13 mouse cellular contexts compared by ENCODE assay signal in the genomic region with DNA sequence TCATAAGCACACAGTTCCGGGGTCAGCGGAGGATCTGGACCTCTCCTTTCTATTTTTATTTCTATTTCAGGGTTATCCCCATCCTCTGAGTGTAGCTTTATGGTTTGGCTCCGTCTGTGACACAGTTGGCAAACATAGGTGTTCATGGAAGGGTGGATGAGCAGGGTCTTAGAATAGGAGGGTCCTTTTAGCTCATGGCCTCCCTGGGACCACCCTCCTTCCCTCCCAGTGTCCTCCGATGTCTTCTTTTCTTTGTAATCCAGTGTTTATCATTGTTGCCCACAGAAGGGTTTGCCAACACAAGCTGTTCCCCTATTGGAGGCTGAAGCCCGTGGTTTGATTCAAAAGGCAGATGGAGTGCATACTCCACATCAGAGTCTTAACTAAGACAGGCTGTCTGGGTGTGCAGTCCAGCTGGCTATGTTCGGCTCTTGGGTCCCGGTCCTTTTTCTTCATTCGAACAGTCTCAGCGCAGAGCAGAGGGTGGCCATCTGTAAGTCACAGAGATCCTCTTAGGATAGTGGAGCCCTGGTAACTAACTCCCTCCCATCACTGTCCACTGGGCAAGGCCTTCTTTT.
A peak's percentile ranks its signal among the peaks of the same experiment; 100 is the strongest.
DNase-seq lines count a peak whose midpoint lies in the region; ATAC-seq and TF ChIP-seq lines count a peak whose summit lies in the region.
"Had no signal": no experiment of that assay in that cellular context is flagged by ENCODE, and none has a peak within 500 bp of the region (broad histone marks: within the 10 kb centered on the region; RNA-seq: fewer than 3 reads in every experiment).

No protein-coding gene starts in this region.

- no peak overlapping the region for H3K4me3 ChIP-seq in midbrain, postnatal 0 days (ENCODE audit: low read depth, low read length)
- no peak overlapping the region for H3K4me3 ChIP-seq in midbrain, embryonic 10.5 days
- H3K4me3 ChIP-seq in neural tube, embryonic 14.5 days (ENCODE audit: low read depth, low read length): no peak overlapping the region
- H3K4me3 ChIP-seq: erythroblast, embryonic 14.5 days; limb, embryonic 15.5 days had no signal

- no peak overlapping the region for H3K4me2 ChIP-seq in midbrain, postnatal 0 days (ENCODE audit: low read depth, low read length, poor library complexity, severe bottlenecking)
- no peak overlapping the region for H3K4me2 ChIP-seq in neural tube, embryonic 14.5 days (ENCODE audit: low read depth, low read length)
- H3K4me2 ChIP-seq: limb, embryonic 15.5 days had no signal

- H3K9me3 ChIP-seq in midbrain, postnatal 0 days (ENCODE audit: low read length): no peaks in the 10 kb centered on the region
- H3K9me3 ChIP-seq in midbrain, embryonic 10.5 days (replicated peaks): no peaks in the 10 kb centered on the region
- H3K9me3 ChIP-seq in neural tube, embryonic 14.5 days (ENCODE audit: control insufficient read depth, low read length): no peaks in the 10 kb centered on the region
- H3K9me3 ChIP-seq: limb, embryonic 15.5 days had no signal

- 81% methylated on average over 9 of the region's 9 CpGs for WGBS in midbrain, postnatal 0 days
- WGBS in midbrain, embryonic 10.5 days: 84% methylated on average over 9 of the region's 9 CpGs
- 54% methylated on average over 9 of the region's 9 CpGs for WGBS in neural tube, embryonic 14.5 days

- H3K27ac ChIP-seq in midbrain, postnatal 0 days (ENCODE audit: low read depth, low read length): no peak overlapping the region
- H3K27ac ChIP-seq in midbrain, embryonic 10.5 days (replicated peaks): no peak overlapping the region
- H3K27ac ChIP-seq in neural tube, embryonic 14.5 days (ENCODE audit: low read depth, low read length): peak overlapping the region; percentile 50; the same call in 1 of the 2 replicates
- H3K27ac ChIP-seq: limb, embryonic 15.5 days had no signal

- no peak overlapping the region for H3K9ac ChIP-seq in midbrain, postnatal 0 days (replicated peaks; ENCODE audit: low read length, poor library complexity, severe bottlenecking)
- H3K9ac ChIP-seq in neural tube, embryonic 14.5 days (replicated peaks; ENCODE audit: low read depth, low read length): no peak overlapping the region
- H3K9ac ChIP-seq: limb, embryonic 15.5 days had no signal

- peaks cover 11% of the 10 kb centered on the region for H3K4me1 ChIP-seq in midbrain, postnatal 0 days (ENCODE audit: insufficient read depth, low read length)
- H3K4me1 ChIP-seq in midbrain, embryonic 10.5 days: 0 out of 2 replicates have a peak, but pooled peaks cover 3% of the 10 kb centered on the region
- peaks cover 8% of the 10 kb centered on the region; the same call in 1 of the 2 replicates for H3K4me1 ChIP-seq in neural tube, embryonic 14.5 days (ENCODE audit: control insufficient read depth, insufficient read depth, low read length)
- H3K4me1 ChIP-seq: limb, embryonic 15.5 days had no signal

- ATAC-seq in midbrain, postnatal 0 days (ENCODE audit: low FRiP score): no peak
- 0 out of 2 replicates have a peak, but pooled peaks have one; percentile 31 for ATAC-seq in neural tube, embryonic 14.5 days (ENCODE audit: low read depth)
- ATAC-seq in granulocyte monocyte progenitor cell, adult 5-6 weeks (replicated peaks; ENCODE audit: poor library complexity, severe bottlenecking): no peak

- no peak for TF ChIP-seq CTCF in midbrain, postnatal 0 days (IDR thresholded peaks at IDR 0.05)

- H3K27me3 ChIP-seq in midbrain, postnatal 0 days (ENCODE audit: insufficient read depth, low read length): no peaks in the 10 kb centered on the region
- no peaks in the 10 kb centered on the region for H3K27me3 ChIP-seq in midbrain, embryonic 10.5 days (ENCODE audit: low read depth, poor library complexity, severe bottlenecking)
- H3K27me3 ChIP-seq in neural tube, embryonic 14.5 days (ENCODE audit: control insufficient read depth, insufficient read depth, low read length): no peaks in the 10 kb centered on the region
- H3K27me3 ChIP-seq: limb, embryonic 15.5 days had no signal

- no peaks in the 10 kb centered on the region for H3K36me3 ChIP-seq in midbrain, postnatal 0 days (ENCODE audit: insufficient read depth, low read length)
- H3K36me3 ChIP-seq in midbrain, embryonic 10.5 days: no peaks in the 10 kb centered on the region
- no peaks in the 10 kb centered on the region for H3K36me3 ChIP-seq in neural tube, embryonic 14.5 days (ENCODE audit: control insufficient read depth, insufficient read depth, low read length)
- H3K36me3 ChIP-seq: limb, embryonic 15.5 days had no signal

- DNase-seq in cerebellum, adult 11-12 months: peak; percentile 34
- no peak for DNase-seq in cerebellum, postnatal 25 days
- DNase-seq in midbrain, postnatal 0 days (ENCODE audit: low spot score): peak; percentile 67
- DNase-seq in midbrain, embryonic 10.5 days (ENCODE audit: low spot score): no peak
- DNase-seq in layer of hippocampus, adult 9-11 months: peak; percentile 53
- DNase-seq in ovary, postnatal 36 days (ENCODE audit: low spot score): no peak
- DNase-seq: gastrocnemius, postnatal 25 days; kidney, adult 11 months; thymus, adult 2 months had no signal

Comparison
In these comparisons a context has a peak if more than half of its experiments do, and no peak if none do; other contexts are left out.
1. DNase-seq: peak in cerebellum, adult 11-12 months (single experiment), midbrain, postnatal 0 days (single experiment) and layer of hippocampus, adult 9-11 months (single experiment); none in cerebellum, postnatal 25 days (0 of 2), midbrain, embryonic 10.5 days (single experiment) and ovary, postnatal 36 days (single experiment).